Mouse (Mus musculus): ENCODE data around the gene Rps6ka2.

GRCm38 (mm10) chr17:7217791-7218329 lies 47.9 kb downstream of the Rps6ka2 start:
- TF ChIP-seq EP300 (IDR thresholded peaks at IDR 0.05; ENCODE audit: low read depth) = no peak
- no peak for TF ChIP-seq CTCF (IDR thresholded peaks at IDR 0.05; ENCODE audit: low read depth)

All from heart, postnatal 0 days (tissue).